Mouse (Mus musculus) limb, embryonic 14.5 days (tissue): Measurements from ENCODE around the gene Asb3. TPM values are rescaled to one million over a fixed set of nuclear protein-coding genes. Genes with fewer than 3 reads are reported as not detected.

Experiments
- ATAC-seq: fragments of 200-750 bp; cut with Nextera tagmentation; 2 replicates; pipeline ENCODE4 v1.8.0; 2017; ENCODE audit warnings: low read depth, moderate number of reproducible peaks, moderate TSS enrichment; ENCODE audit not compliant: low FRiP score
- DNase-seq: peaks from one replicate; pipeline ENCODE4 v3.0.0-alpha.2; 2015; ENCODE audit warnings: low spot score
- H3K27ac ChIP-seq: fragments of 300-500 bp; sonication (generic); replicated peaks from 2 replicates; pipeline ENCODE4 v1.5.1; 2014; ENCODE audit warnings: low read depth, mild to moderate bottlenecking, low read length, moderate library complexity, mixed read lengths
- H3K27me3 ChIP-seq: fragments of 300-500 bp; sonication (generic); 2 replicates; pipeline ENCODE4 v1.6.1; 2014; ENCODE audit warnings: low read length, mixed read lengths; ENCODE audit not compliant: control insufficient read depth, insufficient read depth
- H3K36me3 ChIP-seq: fragments of 300-500 bp; sonication (generic); 2 replicates; pipeline ENCODE4 v1.6.1; 2014; ENCODE audit warnings: mild to moderate bottlenecking, low read length, moderate library complexity, mixed read lengths; ENCODE audit not compliant: control insufficient read depth, insufficient read depth
- H3K4me1 ChIP-seq: fragments of 300-500 bp; sonication (generic); 2 replicates; pipeline ENCODE4 v1.6.1; 2014; ENCODE audit warnings: antibody characterized with exemption, low read length, mixed read lengths; ENCODE audit not compliant: control insufficient read depth, insufficient read depth
- H3K4me2 ChIP-seq: fragments of 300-500 bp; sonication (generic); replicated peaks from 2 replicates; pipeline ENCODE4 v1.6.1; 2014; ENCODE audit warnings: low read depth, mild to moderate bottlenecking, low read length, moderate library complexity; ENCODE audit not compliant: severe bottlenecking
- H3K4me3 ChIP-seq: fragments of 300-500 bp; sonication (generic); replicated peaks from 2 replicates; pipeline ENCODE4 v1.5.1; 2014; ENCODE audit warnings: low read length
- H3K9ac ChIP-seq: fragments of 300-500 bp; sonication (generic); 2 replicates; pipeline ENCODE4 v1.6.1; 2014; ENCODE audit warnings: mild to moderate bottlenecking, low read depth, low read length, moderate library complexity; ENCODE audit not compliant: severe bottlenecking
- H3K9me3 ChIP-seq: fragments of 300-500 bp; sonication (generic); 2 replicates; pipeline ENCODE4 v1.6.1; 2016; ENCODE audit warnings: low read length; ENCODE audit not compliant: control insufficient read depth
- POLR2A ChIP-seq: fragments of 200-500 bp; IDR thresholded peaks from 2 replicates; pipeline ENCODE4 v1.8.0; 2012; ENCODE audit warnings: inconsistent platforms, mild to moderate bottlenecking, moderate library complexity, borderline replicate concordance; ENCODE audit not compliant: insufficient read depth, insufficient read length; ENCODE audit errors: extremely low read depth
- WGBS: fragments of 180-500 bp; shearing (Covaris S2); extraction: QIAGEN DNeasy Blood & Tissue Kit; methylation state at CpG from one replicate; pipeline ENCODE4 v1.1.7; 2014; 5-methylcytosine and 5-hydroxymethylcytosine counted together
- polyA plus RNA-seq, 2 experiments: library from polyadenylated mRNA; depleted of rRNA in 1 of 2; stranded (reverse) in 1 of 2; unstranded in 1 of 2; fragments of >200 nt; fragmentation: Nextera tagmentation in 1 of 2; extraction: Ambion mirVana in 1 of 2; gene quantifications; 2 replicates each; pipeline versions ENCODE4 v1.2.1 to v1.2.3; 2012 to 2014

The Asb3 gene
- polyA plus RNA-seq (2012; rRNA removed) (13.8 and 15.3 TPM in 2 replicates), polyA plus RNA-seq (2014; fragmentation: Nextera tagmentation; extraction: Ambion mirVana) (31.5 and 38.1 TPM in 2 replicates)

DNA sequence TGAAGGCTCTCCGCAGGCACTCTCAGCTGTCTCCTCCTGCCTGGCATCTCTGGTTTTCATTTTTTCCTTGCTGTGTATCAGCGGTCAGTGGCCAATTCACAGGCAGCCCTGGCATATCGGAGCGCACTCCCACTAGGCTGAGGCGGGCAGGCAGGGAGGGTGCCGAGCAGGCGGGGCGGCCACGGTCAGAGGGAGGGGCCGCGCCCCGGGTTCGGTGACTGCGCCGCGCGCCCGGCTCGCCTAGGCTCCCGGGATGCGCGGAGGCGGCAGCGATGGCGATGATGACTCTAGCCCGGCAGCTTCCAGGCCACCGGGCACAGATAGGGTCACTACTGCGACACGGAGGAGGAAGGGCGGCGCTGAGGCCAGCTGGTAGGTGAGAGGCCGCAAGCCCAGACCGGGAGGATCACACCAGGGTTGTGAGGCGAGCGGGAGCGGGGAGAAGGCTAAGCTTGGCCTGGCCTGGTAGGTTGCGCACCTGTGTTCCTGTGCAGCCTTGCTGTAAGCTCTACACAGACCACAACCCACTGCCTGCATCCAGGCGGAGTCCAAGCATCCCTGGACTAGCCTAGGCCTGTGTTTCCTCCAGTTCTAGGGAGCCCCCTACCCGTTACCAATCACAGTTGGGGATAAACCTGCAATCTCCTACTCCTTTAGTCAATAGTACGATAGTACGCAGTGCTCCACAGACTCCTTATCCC is at the start of gene Asb3, which contains the start of gene Gpr75:
TSS of gene Asb3 (plus strand) at position 246 of the 701 bp plus-strand sequence.
TSS of gene Gpr75 (plus strand) at position 188 of the 701 bp plus-strand sequence.
- no peak for TF ChIP-seq POLR2A

DNA sequence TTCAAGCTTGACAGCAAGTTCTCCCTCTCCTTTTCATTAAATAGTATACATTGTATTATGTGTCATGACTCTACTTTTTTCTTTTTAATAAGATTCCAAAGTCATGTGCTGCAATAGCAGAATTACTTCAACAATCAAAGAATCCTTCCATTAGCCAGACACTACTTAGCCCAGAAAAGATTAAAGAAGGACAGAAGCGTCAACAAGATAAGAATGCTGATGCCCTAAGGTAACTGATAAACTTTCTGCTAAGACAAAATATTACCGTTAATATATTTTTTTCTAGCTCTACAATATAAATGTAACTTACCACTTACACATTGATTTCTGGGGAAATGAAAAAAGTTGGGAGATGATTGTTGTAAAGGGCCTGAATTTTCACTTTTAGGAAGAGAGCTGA is 46.4 kb upstream of the Asb3 start:
- WGBS = 97% methylated on average over 2 of the region's 2 CpGs
- peaks cover 69% of the 10 kb centered on the region for H3K36me3 ChIP-seq
- no peak overlapping the region for H3K4me3 ChIP-seq
- H3K4me2 ChIP-seq = no peak overlapping the region
- no peak for TF ChIP-seq POLR2A
- no peaks in the 10 kb centered on the region for H3K4me1 ChIP-seq
- no peak for DNase-seq
- no peak overlapping the region for H3K27ac ChIP-seq
- H3K9me3 ChIP-seq = no peaks in the 10 kb centered on the region
- H3K9ac ChIP-seq = no peak overlapping the region
- no peak for ATAC-seq
- no peaks in the 10 kb centered on the region for H3K27me3 ChIP-seq

More for the DNA sequence above, at the start of gene Asb3, which contains the start of gene Gpr75:
- Histone ChIP-seq H3K36me3 (peaks cover 6% of the 10 kb centered on the region; the same call in 1 of the 2 replicates), H3K4me3 (peak within 1 kb of the TSS; percentile 50), H3K9me3 (no peaks in the 10 kb centered on the region), H3K27ac (no peak within 1 kb of the TSS), H3K9ac (peak within 1 kb of the TSS; percentile 61), H3K27me3 (0 out of 2 replicates have a peak, but pooled peaks cover 2% of the 10 kb centered on the region), H3K4me2 (peak within 1 kb of the TSS; percentile 91), H3K4me1 (0 out of 2 replicates have a peak, but pooled peaks cover 6% of the 10 kb centered on the region)
- DNase-seq (peak; percentile 13), ATAC-seq (peak; percentile 87)
- WGBS = 4% methylated on average over 37 of the region's 41 CpGs

GRCm38 (mm10) chr11:30844355-30844754 is 40.9 kb upstream of the Asb3 start:
- TF ChIP-seq POLR2A = no peak

DNA sequence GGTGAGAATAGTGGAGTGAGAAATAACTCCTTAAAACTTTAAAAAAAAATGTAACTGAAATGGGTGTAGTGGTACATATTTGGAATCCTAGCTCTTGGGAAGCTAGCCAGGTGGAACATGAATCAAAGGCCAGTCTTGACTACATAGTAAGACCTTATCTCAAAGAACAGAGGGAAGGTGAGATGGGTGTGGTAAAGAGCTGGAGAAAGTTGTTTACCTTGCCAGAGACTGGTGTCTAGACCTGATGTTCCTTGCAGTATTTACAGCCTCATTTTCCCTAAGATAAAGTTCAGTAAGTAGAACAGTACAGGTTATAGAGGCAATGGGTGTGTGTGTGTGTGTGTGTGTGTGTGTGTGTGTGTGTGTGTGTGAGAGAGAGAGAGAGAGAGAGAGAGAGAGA is 12.8 kb upstream of the Asb3 start:
- Histone ChIP-seq H3K27me3 (no peaks in the 10 kb centered on the region), H3K4me3 (no peak overlapping the region), H3K4me1 (no peaks in the 10 kb centered on the region), H3K36me3 (peaks cover 49% of the 10 kb centered on the region), H3K9ac (no peak overlapping the region), H3K27ac (no peak overlapping the region), H3K9me3 (peaks cover 5% of the 10 kb centered on the region; the same call in 1 of the 2 replicates), H3K4me2 (no peak overlapping the region)
- no peak for TF ChIP-seq POLR2A
- ATAC-seq (no peak), DNase-seq (no peak)

More at GRCm38 (mm10) chr11:30844355-30844754, 40.9 kb upstream of the Asb3 start:
- no peak overlapping the region for H3K9ac ChIP-seq
- peaks cover 66% of the 10 kb centered on the region for H3K36me3 ChIP-seq
- WGBS = 94% methylated on average over 1 of the region's 1 CpGs
- no peaks in the 10 kb centered on the region for H3K27me3 ChIP-seq
- no peak overlapping the region for H3K4me3 ChIP-seq
- no peaks in the 10 kb centered on the region for H3K9me3 ChIP-seq
- no peak for ATAC-seq
- no peak overlapping the region for H3K27ac ChIP-seq
- H3K4me1 ChIP-seq = no peaks in the 10 kb centered on the region
- no peak overlapping the region for H3K4me2 ChIP-seq
- no peak for DNase-seq

DNA sequence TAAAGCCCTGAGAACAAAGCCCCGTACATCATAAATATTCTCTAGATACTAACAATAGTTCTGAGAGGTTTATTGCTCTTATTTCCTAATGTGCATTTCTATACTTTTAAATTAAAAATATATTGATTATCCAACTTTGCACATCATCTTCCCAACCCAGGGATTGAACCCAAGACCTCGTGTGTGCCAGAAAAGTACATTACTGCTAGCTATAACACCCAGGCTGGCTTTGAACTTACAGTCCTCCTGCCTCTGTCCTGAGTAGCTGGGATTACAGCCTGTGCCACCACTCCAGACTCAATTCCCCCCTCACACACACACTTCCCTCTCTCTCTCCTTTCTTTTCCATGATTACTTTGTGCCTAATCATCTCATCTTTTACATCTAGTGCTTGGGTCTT is 2.9 kb downstream of the Asb3 start:
- H3K27me3 ChIP-seq = 0 out of 2 replicates have a peak, but pooled peaks cover 2% of the 10 kb centered on the region
- H3K4me3 ChIP-seq = no peak overlapping the region
- no peak overlapping the region for H3K4me2 ChIP-seq
- no peak for TF ChIP-seq POLR2A
- H3K36me3 ChIP-seq = no peaks in the 10 kb centered on the region
- H3K4me1 ChIP-seq = 0 out of 2 replicates have a peak, but pooled peaks cover 6% of the 10 kb centered on the region
- WGBS = 76% methylated on average over 2 of the region's 2 CpGs
- no peak for ATAC-seq
- H3K9ac ChIP-seq = no peak overlapping the region
- H3K9me3 ChIP-seq = no peaks in the 10 kb centered on the region
- no peak for DNase-seq
- no peak overlapping the region for H3K27ac ChIP-seq
